Mouse (Mus musculus): ENCODE data around the gene Unc13b.

The Unc13b gene

GRCm38 (mm10) chr4:43058753-43059654, at the start of gene Unc13b:
Unc13b (plus strand) TSS chr4:43058953.
- DNase-seq (ENCODE audit: low spot score), result no peak

GRCm38 (mm10) chr4:43010161-43011038, 48.4 kb upstream of the Unc13b start, which contains the start of gene Fancg:
Fancg (minus strand) TSS chr4:43010506.
- DNase-seq (ENCODE audit: low spot score), result peak; percentile 71

GRCm38 (mm10) chr4:43012091-43012490, 46.7 kb upstream of the Unc13b start:
- DNase-seq (ENCODE audit: low spot score), result no peak

- no peak for DNase-seq (ENCODE audit: low spot score)
Observed at GRCm38 (mm10) chr4:43018156-43018555, 40.6 kb upstream of the Unc13b start.

- DNase-seq (ENCODE audit: low spot score), result no peak
Observed at GRCm38 (mm10) chr4:43019176-43019575, 39.6 kb upstream of the Unc13b start.

GRCm38 (mm10) chr4:43019641-43020465, 38.9 kb upstream of the Unc13b start:
- no peak for DNase-seq (ENCODE audit: low spot score)

- no peak for DNase-seq (ENCODE audit: low spot score)
Observed at GRCm38 (mm10) chr4:43020876-43021275, 37.9 kb upstream of the Unc13b start.

GRCm38 (mm10) chr4:43021341-43021740, 37.4 kb upstream of the Unc13b start:
- DNase-seq (ENCODE audit: low spot score), result no peak

GRCm38 (mm10) chr4:43024673-43025072, 34.1 kb upstream of the Unc13b start:
- no peak for DNase-seq (ENCODE audit: low spot score)

- DNase-seq (ENCODE audit: low spot score), result peak; percentile 84
Observed at GRCm38 (mm10) chr4:43025084-43025960, 33.4 kb upstream of the Unc13b start, which contains the start of gene Pigo. Pigo (minus strand) TSS chr4:43025819.

GRCm38 (mm10) chr4:43029121-43029520, 29.6 kb upstream of the Unc13b start:
- no peak for DNase-seq (ENCODE audit: low spot score)

- DNase-seq (ENCODE audit: low spot score), result no peak
Observed at GRCm38 (mm10) chr4:43029749-43030148, 29.0 kb upstream of the Unc13b start.

GRCm38 (mm10) chr4:43030352-43030751, 28.4 kb upstream of the Unc13b start:
- DNase-seq (ENCODE audit: low spot score), result no peak

GRCm38 (mm10) chr4:43030780-43031230, 27.9 kb upstream of the Unc13b start:
- peak; percentile 44 for DNase-seq (ENCODE audit: low spot score)

GRCm38 (mm10) chr4:43031237-43031995, 27.3 kb upstream of the Unc13b start, which contains the start of gene Stoml2:
Stoml2 (minus strand) TSS chr4:43031710.
- peak; percentile 93 for DNase-seq (ENCODE audit: low spot score)

- DNase-seq (ENCODE audit: low spot score), result no peak
Observed at GRCm38 (mm10) chr4:43032501-43032900, 26.3 kb upstream of the Unc13b start.

GRCm38 (mm10) chr4:43033481-43033880, 25.3 kb upstream of the Unc13b start:
- no peak for DNase-seq (ENCODE audit: low spot score)

- no peak for DNase-seq (ENCODE audit: low spot score)
Observed at GRCm38 (mm10) chr4:43035851-43036250, 22.9 kb upstream of the Unc13b start.

GRCm38 (mm10) chr4:43036356-43036755, 22.4 kb upstream of the Unc13b start:
- DNase-seq (ENCODE audit: low spot score), result no peak
